In the genomic region with DNA sequence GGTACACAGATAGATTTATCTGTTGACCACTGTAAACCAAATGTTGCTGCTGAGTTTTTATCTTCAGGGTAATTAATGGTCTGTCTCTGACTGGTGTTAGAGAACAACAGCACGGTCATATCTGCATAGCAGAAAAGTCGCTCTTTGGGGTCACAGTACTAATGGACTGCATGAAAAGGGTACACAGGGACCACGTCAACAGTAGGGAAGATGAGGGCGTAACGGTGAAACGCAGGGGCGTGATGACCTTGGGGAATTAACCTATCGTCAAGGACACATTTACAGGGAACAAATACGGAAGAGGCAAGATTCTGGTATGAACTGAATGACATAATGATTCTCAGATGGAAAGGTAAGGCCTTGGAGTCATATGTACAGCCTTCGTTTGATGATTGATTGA, we compare ENCODE assay signal across 27 mouse cellular contexts. TPM values are rescaled to one million over a fixed set of nuclear protein-coding genes. Genes with fewer than 3 reads are reported as not detected.
"Had no signal": no experiment of that assay in that cellular context is flagged by ENCODE, and none has a peak within 500 bp of the region (broad histone marks: within the 10 kb centered on the region; RNA-seq: fewer than 3 reads in every experiment).

No protein-coding gene starts in this region.

- H3K27ac ChIP-seq: heart, embryonic 13.5 days; heart, embryonic 15.5 days; hindbrain, embryonic 13.5 days; hindbrain, embryonic 15.5 days; hindbrain, postnatal 0 days; kidney, embryonic 15.5 days; kidney, postnatal 0 days; limb, embryonic 13.5 days; limb, embryonic 15.5 days; liver, embryonic 14.5 days had no signal

- DNase-seq: gastrocnemius, postnatal 14 days; gastrocnemius, postnatal 36 days; heart, adult 18-20 months; heart, postnatal 14 days; heart, postnatal 36 days; kidney, adult 11 months; kidney, adult 2 months; kidney, adult 9 months; kidney, postnatal 14 days; kidney, postnatal 36 days; layer of hippocampus, adult 9-11 months; layer of hippocampus, postnatal 36 days; left cerebral cortex, postnatal 4 days had no signal

- H3K4me3 ChIP-seq: heart, embryonic 13.5 days; heart, embryonic 15.5 days; hindbrain, embryonic 13.5 days; hindbrain, embryonic 15.5 days; kidney, embryonic 15.5 days; limb, embryonic 13.5 days; limb, embryonic 15.5 days; liver, embryonic 12.5 days had no signal

- H3K27me3 ChIP-seq: heart, embryonic 13.5 days; heart, embryonic 15.5 days; hindbrain, embryonic 13.5 days; hindbrain, embryonic 15.5 days; kidney, embryonic 15.5 days; limb, embryonic 13.5 days; limb, embryonic 15.5 days; liver, embryonic 12.5 days had no signal

- H3K9ac ChIP-seq: heart, embryonic 15.5 days; hindbrain, embryonic 13.5 days; hindbrain, embryonic 15.5 days; kidney, embryonic 15.5 days; limb, embryonic 13.5 days; limb, embryonic 15.5 days; liver, embryonic 14.5 days had no signal

RNA-seq across cellular contexts. Expression of gene Nek5, which starts 39.6 kb away (rescaled TPM):
- total RNA-seq: gastrocnemius, postnatal 14 days; heart, postnatal 36 days; hematopoietic stem cell, adult 5-6 weeks; left cerebral cortex, adult 18-20 months had no signal
- polyA plus RNA-seq: limb, embryonic 11.5 days; liver, embryonic 12.5 days had no signal
